Mouse (Mus musculus) stomach, postnatal 0 days (tissue): ENCODE data around the gene Ulk3.

Experiments used
- CTCF ChIP-seq: IDR thresholded peaks from 2 replicates; pipeline ENCODE4 v1.5.1; 2016; ENCODE audit warnings: antibody characterized with exemption, low read depth, mild to moderate bottlenecking, moderate library complexity
- EP300 ChIP-seq: optimal IDR thresholded peaks from 2 replicates; pipeline ENCODE3; 2016; ENCODE audit warnings: antibody characterized with exemption

DNA sequence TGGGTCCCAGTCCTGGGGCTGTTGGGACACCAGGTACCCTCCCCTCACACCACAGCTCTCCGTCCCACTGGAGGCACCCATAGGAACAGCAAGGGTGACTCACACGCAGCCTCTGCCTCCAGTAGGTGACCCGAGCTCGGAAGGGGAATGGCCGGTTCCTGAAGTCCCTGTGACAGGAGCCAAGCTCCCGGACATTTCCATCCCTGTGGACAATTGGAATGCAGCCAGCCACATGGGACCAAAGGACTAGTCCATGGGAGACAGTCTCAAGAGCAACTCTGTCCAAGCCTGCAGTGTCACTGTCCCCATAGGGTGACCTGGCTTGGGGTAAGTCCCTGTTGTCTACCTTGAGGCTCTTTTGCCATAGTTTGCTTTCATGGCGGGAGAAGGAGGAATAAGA is 24.7 kb downstream of the Ulk3 start:
- no peak for TF ChIP-seq EP300
- no peak for TF ChIP-seq CTCF
